Mouse (Mus musculus) liver, embryonic 14.5 days (tissue): ENCODE measurements around the gene Dync2li1.

Experiments
- CTCF ChIP-seq: IDR thresholded peaks from 2 replicates; pipeline ENCODE4 v1.5.1; 2016; ENCODE audit warnings: antibody characterized with exemption, low read depth, control low read depth
- EP300 ChIP-seq: IDR thresholded peaks from 2 replicates; pipeline ENCODE4 v1.6.1; 2016; ENCODE audit warnings: antibody characterized with exemption, low read depth

GRCm38 (mm10) chr17:84620610-84621009 is 5.7 kb upstream of the Dync2li1 start:
- TF ChIP-seq CTCF (no peak), EP300 (no peak)
